Mouse (Mus musculus) small intestine, adult 2 months (tissue): ENCODE measurements at regions not wholly inside any gene's neighbourhood (a gene's known extent, or its start where the extent isn't known, plus 50 kb on each side); places are given as distances from the start of the nearest gene placed in this dataset.

Source experiments
- CTCF ChIP-seq: fragments of 200-500 bp; IDR thresholded peaks from 2 replicates; pipeline ENCODE4 v1.5.1; 2012; ENCODE audit warnings: low read depth, mild to moderate bottlenecking, control low read depth, inconsistent platforms, low read length, moderate library complexity, mixed read lengths; ENCODE audit not compliant: insufficient replicate concordance, insufficient read length; ENCODE audit errors: extremely low read depth
- POLR2A ChIP-seq: fragments of 200-500 bp; IDR thresholded peaks from 2 replicates; pipeline ENCODE4 v1.6.1; 2012; ENCODE audit warnings: low read depth, mild to moderate bottlenecking, control low read depth, inconsistent platforms, low read length, moderate library complexity

- no peak for TF ChIP-seq CTCF
- TF ChIP-seq POLR2A, result no peak
Measured at GRCm38 (mm10) chr17:13542856-13543255, 188.5 kb downstream of the Tcp10c start.
